Mouse (Mus musculus) lung, embryonic 14.5 days (tissue): ENCODE data around the gene Glrp1. TPM values are rescaled to one million over a fixed set of nuclear protein-coding genes. Genes with fewer than 3 reads are reported as not detected.

Source experiments
- ATAC-seq: fragments of 200-750 bp; cut with Nextera tagmentation; 2 replicates; pipeline ENCODE4 v1.8.0; 2017; ENCODE audit warnings: mild to moderate bottlenecking, moderate TSS enrichment, moderate library complexity; ENCODE audit not compliant: insufficient read depth
- DNase-seq: peaks from one replicate; pipeline ENCODE4 v3.0.0-alpha.2; 2015
- H3K27ac ChIP-seq: fragments of 300-500 bp; sonication (generic); 2 replicates; pipeline ENCODE4 v1.5.1; 2014; ENCODE audit warnings: low read depth, mild to moderate bottlenecking, moderate library complexity
- H3K27me3 ChIP-seq: fragments of 300-500 bp; sonication (generic); 2 replicates; pipeline ENCODE4 v1.6.1; 2014; ENCODE audit warnings: low read length, control low read depth; ENCODE audit not compliant: insufficient read depth
- H3K36me3 ChIP-seq: fragments of 300-500 bp; sonication (generic); 2 replicates; pipeline ENCODE4 v1.6.1; 2014; ENCODE audit warnings: control low read depth; ENCODE audit not compliant: insufficient read depth
- H3K4me1 ChIP-seq: fragments of 300-500 bp; sonication (generic); 2 replicates; pipeline ENCODE4 v1.6.1; 2014; ENCODE audit warnings: antibody characterized with exemption, control low read depth; ENCODE audit not compliant: insufficient read depth
- H3K4me2 ChIP-seq: fragments of 300-500 bp; sonication (generic); 2 replicates; pipeline ENCODE4 v1.6.1; 2014; ENCODE audit warnings: mild to moderate bottlenecking
- H3K4me3 ChIP-seq: fragments of 300-500 bp; sonication (generic); 2 replicates; pipeline ENCODE4 v1.5.1; 2014; ENCODE audit warnings: low read depth, low read length
- H3K9ac ChIP-seq: fragments of 300-500 bp; sonication (generic); 2 replicates; pipeline ENCODE4 v1.6.1; 2014
- H3K9me3 ChIP-seq: fragments of 300-500 bp; sonication (generic); 2 replicates; pipeline ENCODE4 v1.6.1; 2016; ENCODE audit warnings: low read depth, low read length, control low read depth
- CTCF ChIP-seq: IDR thresholded peaks from 2 replicates; pipeline ENCODE4 v1.5.1; 2016; ENCODE audit warnings: antibody characterized with exemption, low read depth
- WGBS: fragments of 180-500 bp; shearing (Covaris S2); extraction: QIAGEN DNeasy Blood & Tissue Kit; methylation state at CpG from one replicate; pipeline ENCODE4 v1.1.7; 2014; 5-methylcytosine and 5-hydroxymethylcytosine counted together
- polyA plus RNA-seq: library from polyadenylated mRNA; unstranded; fragments of >200 nt; fragmentation: Nextera tagmentation; extraction: Ambion mirVana; gene quantifications from 2 replicates; pipeline ENCODE4 v1.2.1, GENCODE M21; 2014

The Glrp1 gene
- polyA plus RNA-seq, 1 experiment from 2014 or later: 0.38 TPM

GRCm38 (mm10) chr1:88513613-88514012, 3.7 kb upstream of the Glrp1 start:
- no peak for DNase-seq
- no peaks in the 10 kb centered on the region for H3K4me1 ChIP-seq
- no peak overlapping the region for H3K4me2 ChIP-seq
- no peak overlapping the region for H3K27ac ChIP-seq
- H3K4me3 ChIP-seq: no peak overlapping the region
- no peak for ATAC-seq
- H3K27me3 ChIP-seq: no peaks in the 10 kb centered on the region
- TF ChIP-seq CTCF: no peak
- H3K9me3 ChIP-seq: no peaks in the 10 kb centered on the region
- no peaks in the 10 kb centered on the region for H3K36me3 ChIP-seq
- H3K9ac ChIP-seq: no peak overlapping the region
- WGBS: 50% methylated on average over 5 of the region's 5 CpGs

GRCm38 (mm10) chr1:88507886-88508285, 2.0 kb downstream of the Glrp1 start:
- no peak overlapping the region for H3K4me3 ChIP-seq
- H3K36me3 ChIP-seq: no peaks in the 10 kb centered on the region
- TF ChIP-seq CTCF: no peak
- DNase-seq (no peak), ATAC-seq (no peak)
- H3K4me1 ChIP-seq: no peaks in the 10 kb centered on the region
- no peak overlapping the region for H3K4me2 ChIP-seq
- no peaks in the 10 kb centered on the region for H3K9me3 ChIP-seq
- H3K27ac ChIP-seq: no peak overlapping the region
- WGBS: 44% methylated on average over 8 of the region's 8 CpGs
- H3K27me3 ChIP-seq: no peaks in the 10 kb centered on the region
- no peak overlapping the region for H3K9ac ChIP-seq

- Histone ChIP-seq H3K27me3 (no peaks in the 10 kb centered on the region), H3K9me3 (no peaks in the 10 kb centered on the region), H3K9ac (no peak overlapping the region), H3K27ac (no peak overlapping the region), H3K36me3 (no peaks in the 10 kb centered on the region), H3K4me2 (no peak overlapping the region), H3K4me3 (no peak overlapping the region), H3K4me1 (no peaks in the 10 kb centered on the region)
- TF ChIP-seq CTCF: no peak
- DNase-seq (peak; percentile 35), ATAC-seq (no peak)
- 58% methylated on average over 5 of the region's 5 CpGs for WGBS
These were observed 2.7 kb downstream of the Glrp1 start for GRCm38 (mm10) chr1:88507214-88507613.

GRCm38 (mm10) chr1:88506412-88506811, 3.5 kb downstream of the Glrp1 start:
- H3K27ac ChIP-seq: no peak overlapping the region
- no peak for TF ChIP-seq CTCF
- H3K4me3 ChIP-seq: no peak overlapping the region
- ATAC-seq (no peak), DNase-seq (no peak)
- no peaks in the 10 kb centered on the region for H3K4me1 ChIP-seq
- no peak overlapping the region for H3K4me2 ChIP-seq
- no peaks in the 10 kb centered on the region for H3K27me3 ChIP-seq
- no peaks in the 10 kb centered on the region for H3K36me3 ChIP-seq
- H3K9ac ChIP-seq: no peak overlapping the region
- WGBS: 74% methylated on average over 5 of the region's 5 CpGs
- H3K9me3 ChIP-seq: no peaks in the 10 kb centered on the region

GRCm38 (mm10) chr1:88505697-88506096, 4.2 kb downstream of the Glrp1 start:
- Histone ChIP-seq H3K4me2 (no peak overlapping the region), H3K27ac (no peak overlapping the region), H3K4me1 (no peaks in the 10 kb centered on the region), H3K4me3 (no peak overlapping the region), H3K36me3 (no peaks in the 10 kb centered on the region), H3K27me3 (no peaks in the 10 kb centered on the region), H3K9ac (no peak overlapping the region), H3K9me3 (no peaks in the 10 kb centered on the region)
- no peak for TF ChIP-seq CTCF
- ATAC-seq: no peak
- WGBS: 85% methylated on average over 6 of the region's 6 CpGs
- DNase-seq: no peak

- WGBS: 9% methylated on average over 7 of the region's 7 CpGs
- TF ChIP-seq CTCF: no peak
- no peak overlapping the region for H3K4me3 ChIP-seq
- no peak overlapping the region for H3K27ac ChIP-seq
- 0 out of 2 replicates have a peak overlapping the region, but pooled peaks have one; percentile 20 for H3K4me2 ChIP-seq
- no peaks in the 10 kb centered on the region for H3K9me3 ChIP-seq
- H3K27me3 ChIP-seq: no peaks in the 10 kb centered on the region
- ATAC-seq (no peak), DNase-seq (peak; percentile 35)
- H3K4me1 ChIP-seq: no peaks in the 10 kb centered on the region
- no peak overlapping the region for H3K9ac ChIP-seq
- no peaks in the 10 kb centered on the region for H3K36me3 ChIP-seq
These were observed 5.3 kb downstream of the Glrp1 start for GRCm38 (mm10) chr1:88504531-88504945.

- Histone ChIP-seq H3K9ac (no peak overlapping the region), H3K4me1 (no peaks in the 10 kb centered on the region), H3K4me2 (peak overlapping the region; percentile 44; the same call in 1 of the 2 replicates), H3K27ac (0 out of 2 replicates have a peak overlapping the region, but pooled peaks have one; percentile 58), H3K36me3 (no peaks in the 10 kb centered on the region), H3K27me3 (no peaks in the 10 kb centered on the region), H3K9me3 (no peaks in the 10 kb centered on the region), H3K4me3 (no peak overlapping the region; the same call in 1 of the 2 replicates)
- no peak for TF ChIP-seq CTCF
- DNase-seq: peak; percentile 40
- WGBS: 65% methylated on average over 1 of the region's 1 CpGs
- peak; percentile 66 for ATAC-seq
These were observed 7.0 kb downstream of the Glrp1 start for GRCm38 (mm10) chr1:88502822-88503221.
